Mouse (Mus musculus): ENCODE data around the gene Zfp784.

- TF ChIP-seq CTCF (IDR thresholded peaks at IDR 0.05; ENCODE audit: borderline replicate concordance, control insufficient read depth, extremely low read depth, insufficient read depth, low read length, poor library complexity) (peak; percentile 68), POLR2A (IDR thresholded peaks at IDR 0.05; ENCODE audit: control insufficient read depth, extremely low read depth, insufficient read depth, low read length, poor library complexity) (peak; percentile 79)
Measured at GRCm38 (mm10) chr7:5020000-5020681, 18.1 kb downstream of the Zfp784 start, which contains the start of the genes Zfp865 and Ccdc106.

Data from thymus, adult 2 months (tissue).